Mouse (Mus musculus) megakaryocyte, embryonic 14.5 days (primary cell): ENCODE results near the gene Mthfr.

Experiments used
- FLI1 ChIP-seq: IDR thresholded peaks from 2 replicates; pipeline ENCODE4 v1.6.1; 2012; ENCODE audit warnings: low read length, inconsistent platforms, mixed read lengths
- GATA1 ChIP-seq: IDR thresholded peaks from 3 replicates; pipeline ENCODE4 v1.6.1; 2012; ENCODE audit warnings: mixed read lengths, low read length, inconsistent platforms, borderline replicate concordance

- TF ChIP-seq GATA1 (no peak), FLI1 (no peak)
These were observed 23.5 kb upstream of the Mthfr start for GRCm38 (mm10) chr4:148015418-148015817.
